Mouse (Mus musculus) Patski (cell line): Measurements from ENCODE around the gene Gm7073. TPM values are rescaled to one million over a fixed set of nuclear protein-coding genes. Genes with fewer than 3 reads are reported as not detected.

Source experiments
- ATAC-seq: fragments of 100-300 bp; one replicate; pipeline ENCODE4 v1.8.0; 2021
- CTCF ChIA-PET: fragments of 350-600 bp; sonication (Branson Sonifier 250); formaldehyde crosslinking; loops from one replicate; lab custom pipeline; 2022; ENCODE audit warnings: inconsistent platforms; lab: Charles Lee
- POLR2A ChIA-PET: fragments of 350-600 bp; sonication (Branson Sonifier 250); formaldehyde crosslinking; loops from one replicate; lab custom pipeline; 2022; ENCODE audit warnings: antibody characterized with exemption, inconsistent platforms; lab: Charles Lee
- DNase-seq: peaks from one replicate; pipeline ENCODE4 v3.0.0-alpha.2; 2011; ENCODE audit warnings: low read depth, low spot score
- H3K27me3 ChIP-seq: fragments of 371-371 bp; one replicate; pipeline ENCODE4 v1.5.1; 2021
- CTCF ChIP-seq: fragments of 100-300 bp; IDR thresholded peaks from one replicate; pipeline ENCODE4 v1.5.1; 2021
- in situ Hi-C: fragments of 300-500 bp; cut with MboI; formaldehyde crosslinking; loops from 3 replicates; pipeline ENCODE4 v1.11.1; 2018; ENCODE audit warnings: low pct_unique_long_range_greater_than_20kb, mixed read lengths
- polyA plus RNA-seq: library from polyadenylated mRNA; unstranded; gene quantifications from one replicate; pipeline ENCODE4 v1.2.3, GENCODE M21; 2021

Gm7073 gene
- polyA plus RNA-seq, 1 experiment from 2014 or later, result not detected

DNA sequence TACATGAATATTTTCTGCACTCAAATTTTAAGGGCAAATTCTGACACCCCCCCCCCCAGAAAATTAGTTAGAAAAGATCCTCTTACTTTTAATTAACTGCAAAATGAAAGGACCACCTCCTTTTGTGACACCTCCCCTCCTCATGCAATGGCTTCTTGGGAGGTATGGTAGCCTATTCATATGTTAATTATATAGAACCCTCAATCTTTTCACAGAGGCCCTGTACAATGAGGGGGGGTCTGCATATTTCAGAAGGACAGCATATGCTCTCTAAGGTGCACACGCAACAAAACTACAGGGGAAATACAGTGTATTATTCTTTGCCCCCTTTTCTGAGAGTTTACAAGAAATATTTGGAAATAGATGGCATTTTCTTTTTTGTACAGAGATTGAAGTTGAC lies 41.3 kb downstream of the Gm7073 start:
- ChIA-PET POLR2A (no interaction called here), CTCF (no interaction called here)
- H3K27me3 ChIP-seq, result peaks cover 27% of the 10 kb centered on the region
- DNase-seq, result no peak
- no peak for ATAC-seq
- in situ Hi-C loops, result loop anchor here (10.0 kb wide), 1 partner anchor 547 kb away; no protein-coding TSS in a partner anchor
- no peak for TF ChIP-seq CTCF

DNA sequence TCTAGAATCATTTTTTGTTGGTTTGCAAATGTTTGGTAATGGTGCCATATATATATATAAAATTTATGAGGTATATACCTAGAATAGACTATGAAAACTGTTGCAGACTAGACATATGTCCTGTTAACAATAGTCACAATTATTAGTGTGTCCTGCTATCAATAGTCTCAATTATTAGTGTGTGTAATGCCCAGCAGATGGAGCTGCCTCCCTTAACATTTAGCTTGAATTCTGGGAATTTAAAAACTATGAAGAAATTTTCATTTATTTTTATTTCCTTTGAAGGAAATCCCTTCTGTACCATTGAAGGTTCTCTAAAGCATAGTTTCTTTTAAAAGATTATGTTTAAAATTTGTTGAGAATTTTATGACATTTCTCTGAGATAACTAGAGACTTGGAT lies 43.7 kb downstream of the Gm7073 start:
- no peak for TF ChIP-seq CTCF
- CTCF ChIA-PET, result no interaction called here
- no peak for ATAC-seq
- POLR2A ChIA-PET, result no interaction called here
- no peak for DNase-seq
- peaks cover 33% of the 10 kb centered on the region for H3K27me3 ChIP-seq
- in situ Hi-C loops, result loop anchor here (10.0 kb wide), 1 partner anchor 549 kb away; no protein-coding TSS in a partner anchor

DNA sequence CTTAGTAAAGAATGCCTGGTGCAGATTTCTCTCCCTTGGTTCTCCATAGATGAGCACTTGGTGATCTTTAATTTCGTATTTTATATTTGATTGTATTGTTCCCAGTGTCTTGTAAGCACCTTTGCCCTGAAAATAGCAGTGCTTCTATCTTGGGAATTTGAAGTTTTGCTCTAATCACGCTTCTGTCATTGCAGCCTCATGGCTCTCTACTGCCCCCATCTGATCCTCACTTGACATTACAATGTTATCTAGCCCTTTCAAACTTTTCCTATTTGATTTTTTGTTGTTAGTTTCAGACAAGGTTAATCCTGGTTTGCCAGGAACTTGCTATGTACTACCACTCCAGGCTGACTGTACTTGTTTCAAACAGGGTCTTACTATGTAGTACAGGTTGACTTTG lies 75.3 kb downstream of the Gm7073 start:
- in situ Hi-C loops, result no loop called here
- ChIA-PET POLR2A (no interaction called here), CTCF (no interaction called here)
- peaks cover 11% of the 10 kb centered on the region for H3K27me3 ChIP-seq
- ATAC-seq (no peak), DNase-seq (no peak)
- peak; percentile 65 for TF ChIP-seq CTCF

DNA sequence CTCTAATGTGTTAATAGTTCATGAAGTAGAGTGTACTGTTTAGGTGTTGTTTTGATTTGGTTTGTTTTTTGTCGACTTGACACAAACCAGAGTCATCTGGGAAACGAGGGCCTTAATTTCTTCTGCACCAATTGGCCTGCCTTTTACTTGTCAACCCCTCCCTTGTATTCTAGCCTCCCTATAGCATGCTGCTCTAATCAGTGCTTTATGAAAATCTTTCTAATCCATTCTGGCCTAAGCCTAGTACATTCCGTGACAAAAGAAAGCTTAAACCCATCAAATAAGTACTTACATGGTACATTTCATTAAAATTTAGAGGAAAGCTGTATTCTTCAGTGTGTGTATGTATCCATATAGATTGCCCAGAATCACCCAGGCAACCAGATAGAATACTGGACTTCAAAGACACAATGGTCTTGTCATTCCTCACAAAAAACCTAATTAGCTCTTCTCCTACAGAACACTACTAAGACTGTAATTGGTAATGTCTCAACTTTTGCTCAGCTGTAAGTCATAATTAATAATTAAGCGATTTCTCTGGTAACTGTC lies 124.4 kb downstream of the Gm7073 start:
- H3K27me3 ChIP-seq, result peaks cover 68% of the 10 kb centered on the region
- ATAC-seq (no peak), DNase-seq (no peak)
- in situ Hi-C loops, result loop anchor here (25.0 kb wide), 1 partner anchor 1227 kb away; no protein-coding TSS in a partner anchor
- ChIA-PET CTCF (no interaction called here), POLR2A (no interaction called here)
- TF ChIP-seq CTCF, result no peak

DNA sequence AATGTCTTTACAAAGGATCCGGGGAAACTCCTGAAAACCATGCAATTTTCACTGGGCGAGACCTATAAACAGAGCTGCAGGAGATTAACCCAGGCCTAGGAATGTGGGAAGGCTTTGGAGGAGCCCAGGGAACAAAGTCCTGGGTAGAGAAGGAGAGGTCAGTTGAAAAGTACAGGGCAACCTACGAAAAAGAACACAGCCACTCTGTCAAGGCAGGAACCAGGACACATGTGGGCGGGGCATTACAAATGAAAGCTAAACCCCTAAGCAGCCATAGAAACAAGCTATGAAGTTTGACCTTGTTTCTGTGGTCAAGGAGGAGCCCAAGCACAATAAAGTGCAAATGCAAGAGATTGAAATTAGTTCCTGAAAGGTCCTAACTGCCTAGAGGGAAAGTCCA lies 133.4 kb downstream of the Gm7073 start:
- ATAC-seq (no peak), DNase-seq (no peak)
- H3K27me3 ChIP-seq, result peaks cover 29% of the 10 kb centered on the region
- TF ChIP-seq CTCF, result no peak
- POLR2A ChIA-PET, result no interaction called here
- CTCF ChIA-PET, result interaction anchor here (0.9 kb wide), 1 partner anchor 18 kb away, joined by 3 read pairs; no protein-coding TSS in a partner anchor
- in situ Hi-C loops, result loop anchor here (10.0 to 25.0 kb wide), 2 partner anchors 391 to 1218 kb away; no protein-coding TSS in a partner anchor

DNA sequence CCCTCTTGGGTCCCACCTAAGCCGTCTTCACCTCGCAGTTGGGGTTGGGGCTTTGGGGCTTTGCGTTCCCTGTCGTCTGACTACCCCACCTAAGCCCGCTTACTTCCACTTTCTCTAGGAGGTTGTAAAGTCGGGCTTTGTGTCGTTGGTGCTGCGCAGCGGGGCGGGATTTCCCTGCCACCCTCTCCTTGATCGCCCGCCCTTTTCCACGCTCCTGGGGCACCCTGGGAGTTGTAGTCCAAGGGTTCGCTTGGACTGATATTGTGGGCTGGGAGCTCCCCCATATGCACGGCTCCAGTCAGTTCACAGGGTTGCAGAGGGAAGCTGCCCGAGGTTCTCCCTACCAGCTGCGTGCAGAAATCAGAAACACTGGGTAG lies 134.4 kb downstream of the Gm7073 start:
- ATAC-seq (peak; percentile 89), DNase-seq (peak; percentile 24)
- in situ Hi-C loops, result loop anchor here (10.0 to 25.0 kb wide), 2 partner anchors 390 to 1217 kb away; no protein-coding TSS in a partner anchor
- H3K27me3 ChIP-seq, result peaks cover 25% of the 10 kb centered on the region
- ChIA-PET CTCF (interaction anchor here (0.9 kb wide), 1 partner anchor 17 kb away, joined by 3 read pairs; no protein-coding TSS in a partner anchor), POLR2A (no interaction called here)
- no peak for TF ChIP-seq CTCF

DNA sequence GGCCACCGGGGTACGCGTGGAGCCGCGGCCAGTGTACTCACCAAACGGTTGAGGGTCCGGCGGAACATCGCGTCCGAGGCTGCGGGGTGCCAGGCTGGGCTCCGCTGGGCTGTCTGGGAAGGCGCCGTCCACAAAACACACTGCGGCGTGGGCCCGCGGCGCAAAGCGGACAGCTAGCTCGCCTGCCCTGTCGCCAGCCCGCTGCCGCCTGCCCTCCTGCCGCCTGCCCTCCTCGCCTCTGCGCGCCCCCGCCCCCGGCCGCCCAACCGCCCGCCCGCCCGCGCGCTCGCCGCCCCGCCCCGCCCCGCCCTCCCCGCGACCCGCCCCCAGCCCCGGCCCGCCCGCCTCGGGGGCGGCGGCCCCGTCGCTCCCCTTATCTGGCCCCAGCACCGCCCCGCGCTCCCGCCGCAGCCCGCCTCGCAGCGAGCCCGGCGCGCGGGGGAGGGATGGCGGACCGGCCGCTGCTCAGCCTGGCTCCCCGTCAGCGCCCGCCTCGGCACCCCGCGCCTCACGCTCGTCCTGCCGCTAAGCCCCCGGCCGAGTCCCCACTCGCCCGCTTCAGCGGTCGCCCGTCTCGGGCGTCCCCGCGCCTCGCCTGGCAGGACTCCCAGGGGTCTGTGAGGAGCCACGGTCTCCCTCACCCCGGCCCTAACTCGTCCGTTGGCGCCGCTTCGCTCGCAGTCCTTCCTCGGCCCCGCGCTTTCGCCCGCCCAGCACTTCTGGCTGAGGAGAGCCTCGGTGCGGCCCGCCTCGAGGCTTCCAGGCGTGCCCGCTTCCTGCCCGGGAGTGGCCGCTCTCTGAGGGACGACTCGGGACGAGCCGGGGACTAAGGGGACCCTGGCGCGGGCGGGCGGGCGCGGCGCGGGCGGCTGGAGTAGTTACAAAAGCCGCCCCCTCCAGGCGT lies 135.0 kb downstream of the Gm7073 start:
- peaks cover 27% of the 10 kb centered on the region for H3K27me3 ChIP-seq
- in situ Hi-C loops, result loop anchor here (10.0 to 25.0 kb wide), 2 partner anchors 389 to 1217 kb away; no protein-coding TSS in a partner anchor
- DNase-seq, result no peak
- peak; percentile 85 for ATAC-seq
- TF ChIP-seq CTCF, result no peak
- ChIA-PET CTCF (no interaction called here), POLR2A (no interaction called here)

DNA sequence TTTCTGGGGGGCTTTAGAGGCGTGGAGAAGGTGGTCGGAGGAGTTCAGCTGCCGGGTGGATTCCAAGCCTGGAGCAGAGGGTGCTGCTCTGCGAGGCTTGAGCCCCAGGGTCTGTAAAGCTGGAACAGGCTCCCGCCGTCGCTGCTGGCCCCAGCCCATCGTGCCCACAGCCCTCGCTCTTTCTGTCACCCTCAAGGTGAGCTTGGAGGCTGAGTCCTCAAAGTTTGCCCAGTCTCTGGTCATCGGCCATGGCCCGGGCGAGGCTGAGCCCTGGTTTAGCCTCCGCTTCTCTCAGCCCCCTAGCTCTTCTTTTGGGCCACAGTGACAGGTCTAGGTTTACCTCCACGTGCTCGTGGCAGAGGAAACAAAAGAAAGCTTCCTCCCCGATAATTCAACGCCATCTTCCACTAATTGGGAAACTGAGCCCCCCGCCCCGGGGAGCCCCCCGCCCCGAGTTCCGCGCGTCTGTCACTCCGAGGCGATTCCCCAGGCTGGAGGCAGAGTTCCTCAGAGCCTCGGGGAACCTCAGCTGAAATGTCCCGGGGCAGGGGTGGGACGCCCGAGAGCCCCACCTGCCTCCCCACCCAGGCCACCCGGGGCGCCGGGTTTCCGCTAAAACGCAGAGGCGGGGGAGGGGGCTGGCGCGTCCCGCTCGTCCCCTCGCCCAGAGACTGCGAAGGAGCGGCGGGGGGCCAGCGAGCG lies 135.8 kb downstream of the Gm7073 start:
- ChIA-PET CTCF (no interaction called here), POLR2A (no interaction called here)
- TF ChIP-seq CTCF, result no peak
- in situ Hi-C loops, result loop anchor here (10.0 to 25.0 kb wide), 2 partner anchors 388 to 1216 kb away; no protein-coding TSS in a partner anchor
- peaks cover 27% of the 10 kb centered on the region for H3K27me3 ChIP-seq
- ATAC-seq (peak; percentile 3), DNase-seq (no peak)

DNA sequence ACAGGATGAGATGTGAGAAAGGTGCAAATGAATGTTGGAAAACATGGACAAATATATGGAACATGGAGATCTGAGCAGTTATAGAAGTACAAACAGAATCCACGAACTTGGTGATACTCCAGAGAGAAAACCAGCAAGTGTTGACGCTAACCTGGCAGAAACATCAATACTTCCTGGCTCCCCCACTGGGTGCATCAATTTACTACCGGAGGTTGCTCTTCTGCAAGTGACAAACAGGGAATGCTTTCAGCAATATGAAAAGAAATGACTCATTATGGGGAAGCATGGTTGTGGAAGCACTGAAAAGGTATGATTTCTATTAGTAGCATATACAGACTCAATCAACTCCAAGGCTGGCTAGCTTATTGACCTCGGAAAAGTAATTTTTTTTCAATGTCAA lies 144.8 kb downstream of the Gm7073 start:
- ChIA-PET POLR2A (no interaction called here), CTCF (no interaction called here)
- TF ChIP-seq CTCF, result no peak
- H3K27me3 ChIP-seq, result peaks cover 14% of the 10 kb centered on the region
- in situ Hi-C loops, result no loop called here
- DNase-seq, result no peak
- ATAC-seq, result no peak

DNA sequence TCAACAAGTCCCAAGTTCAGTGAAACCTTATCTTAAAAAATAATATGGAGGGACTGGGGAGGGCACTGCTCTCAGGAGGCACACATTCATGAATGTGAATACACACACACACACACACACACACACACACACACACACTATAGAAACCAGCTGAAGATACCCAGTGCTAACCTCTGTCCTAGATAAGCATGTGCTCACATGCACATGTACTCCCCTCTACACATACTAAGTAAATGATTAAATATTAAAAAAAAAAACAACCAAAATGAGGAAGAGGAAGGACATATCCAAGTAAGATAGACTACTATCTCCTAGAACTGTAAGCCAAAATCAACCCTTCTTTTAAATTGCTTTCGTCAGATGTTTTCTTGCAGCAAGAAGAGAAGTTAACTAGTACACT lies 152.2 kb downstream of the Gm7073 start:
- in situ Hi-C loops, result no loop called here
- CTCF ChIA-PET, result no interaction called here
- POLR2A ChIA-PET, result no interaction called here
- ATAC-seq, result no peak
- H3K27me3 ChIP-seq, result peaks cover 9% of the 10 kb centered on the region
- DNase-seq, result no peak
- no peak for TF ChIP-seq CTCF

Other genes starting within 250 kb of the Gm7073 start
- gene Atp11c, start 53.4 kb upstream of the Gm7073 start, polyA plus RNA-seq, result 6.5 TPM